Mouse (Mus musculus) neutrophil, adult 83 days (primary cell): ENCODE data around the gene Nup62cl. TPM values are rescaled to one million over a fixed set of nuclear protein-coding genes. Genes with fewer than 3 reads are reported as not detected.

Source experiments
- total RNA-seq, 2 experiments: library from RNA; stranded (reverse); gene quantifications; one replicate each; pipeline ENCODE4 v1.2.4; 2023

Gene Nup62cl
- total RNA-seq = not detected

DNA sequence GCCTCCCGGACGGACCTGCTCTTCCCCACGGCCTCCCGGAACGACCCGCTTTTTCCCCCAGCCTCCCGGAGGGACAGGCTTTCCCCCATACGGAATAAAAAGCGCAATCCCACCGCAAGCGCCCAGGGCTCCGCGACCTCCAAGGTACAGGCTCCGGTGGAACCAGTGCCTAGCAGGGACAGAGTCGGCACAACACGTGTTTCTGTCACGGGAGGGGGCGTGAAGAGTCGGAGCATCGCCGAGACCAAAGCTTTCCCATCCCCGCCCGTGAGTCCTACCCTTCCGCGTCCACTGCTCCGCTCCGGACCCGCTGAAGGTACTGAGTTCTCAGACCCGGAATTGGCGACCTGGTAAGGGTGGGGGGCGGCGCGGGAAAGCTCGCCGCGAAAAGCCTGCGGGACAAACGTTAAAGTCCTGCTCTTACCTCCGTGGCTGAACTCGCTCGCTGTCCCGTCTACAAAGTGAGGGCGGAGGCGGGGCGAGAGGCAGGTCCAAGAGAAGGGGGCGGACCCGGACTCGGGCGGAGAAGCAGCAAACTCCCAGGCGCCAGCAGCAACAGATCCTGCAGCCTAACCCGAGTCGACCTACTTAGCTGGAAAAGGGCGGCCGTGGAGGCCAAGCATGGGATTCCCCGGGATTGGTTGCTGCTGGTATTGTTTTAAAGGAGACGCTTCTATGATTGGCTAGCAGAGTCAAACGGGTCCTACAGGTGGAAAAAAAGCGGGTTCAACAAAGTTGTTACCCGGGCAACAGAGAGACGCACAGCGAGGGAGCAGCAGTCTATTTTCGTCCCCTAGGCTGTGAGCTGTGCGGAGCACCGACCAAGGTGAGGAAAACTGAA is at the start of gene Nup62cl, which contains the start of gene Pih1h3b:
TSS of gene Nup62cl (minus strand) at position 578 of the 841 bp plus-strand sequence.
TSS of gene Pih1h3b (plus strand) at position 745 of the 841 bp plus-strand sequence.

DNA sequence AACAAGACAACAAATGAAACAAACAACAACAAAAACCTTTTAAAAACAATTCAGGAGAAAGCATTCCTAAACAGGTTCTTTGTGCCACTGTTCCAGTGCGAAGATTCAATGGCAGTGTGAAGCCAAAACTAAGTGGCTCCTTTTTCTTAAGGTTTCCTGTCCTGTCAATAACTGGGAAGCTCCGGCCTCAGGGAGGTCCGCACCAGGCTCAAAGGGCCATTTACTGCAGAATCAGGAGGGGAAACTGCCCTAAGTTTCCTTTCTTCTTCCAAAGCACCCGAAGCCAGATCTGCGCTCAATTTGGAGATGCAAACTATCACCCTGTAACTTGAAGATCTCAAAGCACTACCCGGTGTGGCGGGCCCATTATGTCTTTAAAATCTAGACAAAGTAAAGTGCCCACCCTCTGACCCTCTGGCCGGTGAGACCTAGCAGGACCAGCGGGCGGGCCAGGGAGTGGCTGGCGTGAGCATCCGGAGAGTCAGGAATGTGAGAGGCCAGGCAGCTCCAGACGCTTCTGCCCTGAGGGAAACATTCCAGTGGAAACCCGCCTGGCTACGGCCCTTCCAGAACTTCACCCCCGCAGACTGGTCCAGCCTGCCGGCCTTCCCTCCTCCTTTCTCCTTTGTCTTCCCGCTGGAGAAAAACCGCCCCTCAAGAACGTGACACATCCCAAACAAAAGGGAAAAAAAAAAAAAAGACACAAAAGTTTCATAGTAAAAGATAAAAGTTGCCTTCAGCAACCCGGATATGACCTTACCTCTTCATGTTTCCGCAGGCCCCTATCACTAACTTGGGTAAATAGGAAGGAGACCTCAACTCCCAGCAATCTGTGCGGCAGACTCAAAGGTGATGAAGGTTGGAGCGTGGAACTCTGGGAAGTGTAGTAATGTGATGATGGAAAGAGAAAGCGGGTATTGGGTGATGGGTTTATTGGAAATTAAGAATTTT is 64.5 kb downstream of the Nup62cl start, which contains the start of gene Rbm41:
TSS of gene Rbm41 (minus strand) at position 856 of the 951 bp plus-strand sequence.

Other genes with a start within 250 kb of the Nup62cl start
- 1 to 10 TPM in 1 of 2 experiments, under 1 TPM in 1; 0.15 to 1.1 TPM for gene Morc4, start 191.0 kb downstream of the Nup62cl start, total RNA-seq
- 1 to 10 TPM; 7.9 to 9.4 TPM for gene Rbm41, start 64.1 kb downstream of the Nup62cl start, total RNA-seq
- not detected for gene Pih1h3b, start 167 bp upstream of the Nup62cl start, total RNA-seq